Mouse (Mus musculus): ENCODE results near the gene Rbak.
"Not testable (repeated sequence)": the region's sequence is repeated elsewhere in the genome, so short reads cannot be mapped to it uniquely, and the experiment has no call there.

Gene Rbak

DNA sequence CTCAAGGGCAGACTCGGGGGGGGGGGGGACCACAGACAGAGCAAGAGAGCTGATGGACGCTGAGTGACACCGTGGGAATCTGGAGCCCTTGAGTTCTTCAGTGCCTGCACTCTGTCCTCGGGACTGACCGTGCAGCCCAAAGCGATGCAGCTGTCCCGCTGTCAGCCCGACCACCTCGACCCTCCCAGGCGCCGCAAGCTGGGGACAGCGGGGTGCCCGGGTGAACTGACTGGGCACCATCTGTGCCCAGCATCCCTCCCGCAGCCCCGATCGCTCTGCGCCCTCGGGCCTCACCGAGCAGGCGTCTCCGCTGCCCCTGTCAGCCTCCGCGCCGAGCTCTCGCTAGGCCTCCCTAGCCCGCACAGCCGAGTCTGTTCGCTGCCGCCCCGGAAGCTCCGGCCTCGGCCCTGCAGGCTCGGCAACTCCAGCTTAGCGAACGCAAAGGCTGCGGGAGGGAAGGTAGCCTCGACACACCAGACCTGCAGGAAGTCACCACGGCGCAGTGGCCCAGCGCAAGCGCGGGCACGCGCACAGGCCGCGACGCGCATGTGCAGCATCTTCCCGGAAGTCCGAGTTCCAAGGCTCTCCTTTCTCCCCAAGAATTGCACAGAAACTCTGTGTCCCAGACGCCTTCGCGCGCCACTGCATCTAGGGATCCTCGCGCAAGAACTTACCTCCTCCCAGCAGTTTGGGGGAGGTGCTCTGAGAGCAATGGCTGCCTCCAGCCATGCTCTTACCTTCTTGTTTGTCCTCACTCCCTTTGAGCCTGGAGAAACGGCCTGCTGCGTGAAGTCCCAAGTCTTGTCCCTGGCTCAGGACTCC is at the start of gene Rbak, which contains the start of gene Spdye4b:
TSS of gene Rbak (minus strand) at position 521 of the 822 bp plus-strand sequence.
TSS of gene Spdye4b (plus strand) at position 763 of the 822 bp plus-strand sequence.
- peak; percentile 93 for DNase-seq (ENCODE audit: low read depth, low spot score)

DNA sequence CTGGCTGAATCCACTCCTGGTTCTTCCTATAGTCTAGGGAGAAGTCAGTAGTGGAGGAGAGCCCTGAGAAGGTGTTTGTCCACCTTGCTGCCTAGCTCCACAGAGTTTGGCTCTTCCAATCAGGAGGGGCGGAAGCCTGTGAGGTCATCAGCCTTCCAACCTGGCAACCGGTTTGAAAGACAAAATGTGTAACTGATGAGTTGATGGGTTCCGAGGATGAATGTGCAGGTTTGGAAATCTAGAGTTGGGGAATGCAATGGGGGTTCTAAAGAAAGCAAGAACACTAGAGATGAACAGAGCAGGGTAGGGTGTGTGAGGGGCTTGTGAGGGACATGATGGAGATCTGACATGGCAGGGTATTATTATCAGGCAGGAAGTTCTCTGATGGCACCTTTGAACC is 46.2 kb upstream of the Rbak start, which contains the start of gene Spdye4a:
TSS of gene Spdye4a (minus strand) at position 101 of the 400 bp plus-strand sequence.
- no peak for DNase-seq (ENCODE audit: low read depth, low spot score)

DNA sequence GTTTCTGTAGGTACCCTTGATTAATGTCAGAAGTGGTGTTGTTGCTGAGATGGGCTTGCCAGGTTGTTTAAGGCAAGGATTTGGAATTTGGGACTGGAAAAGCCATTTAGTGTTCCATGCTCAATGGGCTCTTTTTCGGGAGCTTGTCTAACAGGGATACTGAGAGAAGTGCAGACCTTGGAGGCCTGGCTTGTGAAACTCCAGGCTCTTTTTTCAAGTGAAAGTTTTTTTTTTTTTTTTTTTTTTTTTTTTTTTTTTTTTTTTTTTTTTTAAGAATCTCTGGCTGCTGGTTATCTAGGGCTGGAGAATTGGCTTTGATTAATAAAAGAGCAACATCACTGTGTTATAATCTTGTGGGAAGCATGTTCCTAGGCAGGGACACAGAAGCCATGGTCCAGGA is 41.7 kb upstream of the Rbak start:
- no peak for DNase-seq (ENCODE audit: low read depth, low spot score)

DNA sequence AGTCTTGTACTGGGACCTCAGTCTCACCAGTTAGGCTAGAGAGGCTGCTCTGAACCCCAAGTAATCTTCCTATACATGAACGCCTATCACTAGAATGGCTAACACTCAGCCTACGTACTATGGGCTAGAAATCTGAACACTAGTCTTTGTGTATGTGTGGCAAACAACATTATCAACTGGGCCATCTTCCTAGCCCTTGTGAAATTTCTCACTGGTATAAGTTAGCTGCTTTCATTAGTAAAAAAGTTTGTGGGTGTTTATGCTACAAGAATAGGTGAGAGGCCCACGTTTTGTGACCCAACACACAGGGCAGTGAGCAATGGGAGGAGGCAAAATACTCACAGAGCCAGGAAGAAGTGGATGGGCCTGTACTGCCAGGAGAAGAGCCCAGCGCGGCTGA is 40.4 kb upstream of the Rbak start:
- DNase-seq (ENCODE audit: low read depth, low spot score) = no peak

DNA sequence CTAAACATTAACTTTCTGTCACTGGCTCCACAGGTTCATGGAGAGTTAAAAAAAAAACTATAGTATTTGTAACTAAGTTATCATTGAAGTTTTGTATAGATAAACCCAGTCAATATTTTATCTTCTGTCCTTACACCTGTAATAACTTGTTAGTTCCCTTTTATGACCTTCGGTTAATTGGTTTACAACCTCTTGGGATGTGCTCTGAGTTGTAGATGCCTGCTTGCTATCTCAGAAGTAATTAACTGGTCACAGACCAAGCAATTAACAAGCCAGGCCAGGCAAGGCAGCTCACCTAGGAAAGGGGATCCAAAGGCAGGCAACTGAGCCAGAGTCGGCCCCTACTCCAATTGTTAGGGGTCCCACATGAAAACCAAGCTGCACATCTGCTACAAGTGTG is 33.3 kb upstream of the Rbak start:
- no peak for DNase-seq (ENCODE audit: low read depth, low spot score)

DNA sequence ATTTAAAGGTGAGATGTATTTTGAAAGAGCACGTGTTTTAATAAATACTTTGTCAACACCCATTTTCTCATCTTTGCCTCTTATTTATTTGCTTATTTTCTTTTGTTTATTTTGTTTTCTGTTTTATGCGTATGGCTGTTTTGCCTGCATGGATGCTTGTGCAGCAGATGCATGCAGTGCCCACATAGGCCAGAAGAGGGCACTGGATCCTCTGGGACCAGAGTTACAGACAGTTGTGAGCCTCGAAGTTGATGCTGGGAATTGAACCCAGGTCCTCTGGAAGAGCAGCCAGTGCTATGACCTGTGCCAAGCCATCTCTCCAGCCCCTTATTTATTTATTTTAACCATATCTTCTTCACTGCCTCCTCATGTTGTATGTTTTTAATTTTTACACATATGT is 24.4 kb upstream of the Rbak start:
- DNase-seq (ENCODE audit: low read depth, low spot score) = peak; percentile 35

DNA sequence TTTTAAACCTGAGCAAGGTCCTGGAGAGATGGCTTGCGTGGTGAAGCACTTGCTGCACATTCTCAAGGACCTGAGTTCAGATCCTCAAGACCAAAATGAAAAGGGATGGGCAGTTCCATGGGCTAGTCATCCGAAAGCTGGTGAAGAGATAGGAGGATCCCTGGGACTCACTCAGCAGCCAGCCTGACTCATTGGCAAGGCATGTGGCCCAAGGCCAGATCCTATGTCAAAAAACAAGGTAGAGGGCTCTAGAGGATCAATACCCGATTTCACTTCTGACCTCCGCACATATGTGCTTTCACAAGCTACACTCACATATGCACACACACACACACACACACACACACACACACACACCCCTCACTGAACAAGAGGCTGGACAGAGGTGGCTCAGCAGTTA is 15.9 kb upstream of the Rbak start:
- DNase-seq (ENCODE audit: low read depth, low spot score) = no peak

DNA sequence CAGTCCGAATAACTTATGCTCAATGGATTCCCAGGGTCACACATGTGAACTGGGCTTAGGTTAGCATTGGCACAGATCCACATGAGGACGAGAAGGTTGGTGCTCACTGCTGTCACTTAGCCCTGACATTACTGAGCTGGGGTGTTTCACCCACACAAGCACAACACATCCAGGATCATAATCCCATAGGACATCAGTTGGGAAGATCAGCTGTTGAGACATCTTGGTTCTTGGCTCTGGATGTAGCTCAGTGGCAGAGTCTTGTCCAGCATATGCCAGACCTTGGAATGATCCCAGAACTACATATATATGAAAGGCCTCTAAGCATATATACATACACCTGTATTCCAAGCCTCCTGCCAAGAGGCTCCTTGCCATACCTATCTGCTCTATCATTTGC is 14.6 kb upstream of the Rbak start:
- DNase-seq (ENCODE audit: low read depth, low spot score) = no peak

DNA sequence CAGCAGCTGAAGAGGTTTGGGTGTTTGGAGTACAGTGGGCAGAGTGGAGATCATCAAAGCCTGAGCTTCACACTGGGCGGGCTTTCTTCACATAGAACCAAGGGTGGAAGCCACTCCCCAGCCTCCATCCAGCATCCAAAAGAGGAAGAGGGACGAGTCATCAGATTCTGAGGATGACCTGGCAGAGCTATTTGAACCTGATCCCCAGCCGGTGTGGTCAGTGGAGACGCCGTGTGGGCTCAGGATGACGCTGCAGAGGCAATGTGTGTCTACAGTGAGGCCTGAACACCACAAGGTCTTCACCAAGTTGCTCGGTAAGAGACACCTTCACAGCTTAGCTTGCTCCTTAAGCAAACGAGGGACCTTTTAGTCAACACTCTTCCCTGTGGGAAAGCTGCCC is 14.2 kb upstream of the Rbak start:
- DNase-seq (ENCODE audit: low read depth, low spot score) = not testable (repeated sequence)

DNA sequence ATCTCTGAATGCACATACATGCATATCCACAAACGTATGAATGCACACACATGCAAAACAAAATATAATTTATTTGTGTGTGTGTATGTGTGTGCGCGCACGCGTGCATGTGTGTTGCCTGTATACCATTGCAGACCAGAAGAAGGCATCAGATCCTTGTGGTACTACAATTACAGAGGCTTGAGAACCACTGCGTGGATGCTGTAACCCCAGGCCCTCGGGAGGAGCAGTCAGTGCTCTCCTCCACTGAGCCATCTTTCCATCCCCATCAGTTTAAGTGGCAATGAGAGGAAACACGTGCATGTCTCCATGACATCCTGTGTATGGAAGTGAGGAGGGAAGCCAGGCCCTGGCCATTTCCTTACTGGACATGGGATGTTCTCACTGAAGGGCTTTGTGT is 12.2 kb upstream of the Rbak start:
- DNase-seq (ENCODE audit: low read depth, low spot score) = no peak

DNA sequence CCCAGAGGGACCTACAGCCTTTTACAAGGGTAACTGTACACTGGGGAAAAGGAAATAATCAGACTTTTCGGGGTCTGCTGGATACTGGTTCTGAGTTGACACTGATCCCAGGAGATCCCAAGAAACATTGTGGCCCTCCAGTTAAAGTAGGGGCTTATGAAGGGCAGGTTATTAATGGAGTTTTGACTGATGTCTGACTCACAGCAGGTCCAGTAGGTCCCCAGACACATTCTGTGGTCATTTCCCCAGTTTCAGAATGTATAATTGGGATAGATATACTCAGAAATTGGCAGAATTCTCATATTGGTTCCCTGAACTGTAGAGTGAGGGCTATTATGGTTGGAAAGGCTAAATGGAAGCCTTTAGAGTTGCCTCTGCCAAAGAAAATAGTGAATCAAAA is 7.4 kb upstream of the Rbak start:
- DNase-seq (ENCODE audit: low read depth, low spot score) = not testable (repeated sequence)

DNA sequence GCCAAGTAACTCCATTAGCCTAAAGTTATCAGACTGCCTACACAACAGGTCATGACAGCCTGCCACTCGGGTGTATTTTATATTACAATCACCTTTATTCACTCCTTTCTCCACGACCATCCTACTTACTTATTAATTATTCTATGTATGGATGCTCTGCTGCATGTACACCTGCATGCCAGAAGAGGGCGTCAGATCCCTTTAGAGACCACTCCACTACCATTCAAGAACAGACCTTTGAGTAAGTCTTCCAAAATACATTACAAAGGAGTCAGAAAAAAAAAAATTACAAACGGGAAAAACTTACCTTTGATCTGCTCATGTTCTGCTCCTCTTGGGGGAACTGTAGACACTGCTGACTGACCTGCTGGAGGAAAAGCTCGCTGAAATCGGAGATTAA is 1.4 kb downstream of the Rbak start:
- DNase-seq (ENCODE audit: low read depth, low spot score) = peak; percentile 59

DNA sequence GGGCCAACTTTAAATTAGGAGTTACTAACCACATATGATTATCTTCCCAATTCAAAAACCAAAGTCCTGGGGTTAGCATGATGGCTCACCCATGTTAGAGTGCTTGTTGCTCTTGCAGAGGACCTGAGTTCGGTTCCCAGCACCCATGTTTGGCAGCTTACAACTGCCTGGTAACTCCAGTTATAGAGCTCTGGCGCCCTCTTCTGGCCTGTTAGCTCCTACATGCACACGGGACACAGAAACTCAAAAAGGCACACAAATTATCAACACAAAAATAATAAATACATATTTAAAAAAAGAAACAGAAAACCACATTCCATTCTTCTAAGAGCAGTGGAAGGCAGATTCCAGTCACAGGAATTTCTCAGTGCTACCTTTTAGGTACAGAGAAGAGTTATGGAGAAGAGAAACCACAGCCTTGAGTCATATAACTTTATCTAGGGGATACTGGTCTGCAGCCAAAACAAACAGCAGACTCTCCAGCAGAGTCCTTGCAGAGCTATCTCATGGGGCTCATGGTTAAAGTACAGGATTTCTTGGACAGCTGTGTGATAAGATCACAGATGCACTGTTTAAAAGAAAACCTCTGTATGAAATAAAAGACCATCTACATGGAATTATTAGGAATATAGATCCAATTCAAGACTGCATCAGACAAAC is 2.9 kb downstream of the Rbak start:
- DNase-seq (ENCODE audit: low read depth, low spot score) = peak; percentile 19

DNA sequence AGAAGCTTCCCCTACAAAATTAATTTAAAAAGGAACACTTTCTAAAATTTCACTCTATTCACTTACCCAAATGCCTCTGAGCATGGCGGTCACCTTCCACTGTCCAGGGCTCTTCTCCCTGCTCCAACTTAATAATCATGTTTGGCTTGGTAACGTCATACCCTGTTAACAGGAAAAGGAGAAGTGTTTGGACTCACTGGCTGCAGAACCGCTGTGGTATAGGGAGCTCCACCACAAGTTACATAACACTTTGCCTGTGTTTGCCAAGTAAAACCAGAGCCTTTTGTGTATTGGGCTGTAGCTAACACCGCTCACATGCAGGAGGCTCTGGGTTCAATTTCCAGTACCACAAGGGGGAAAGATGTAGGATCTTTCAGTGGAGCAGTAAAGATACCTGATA is 4.6 kb downstream of the Rbak start:
- DNase-seq (ENCODE audit: low read depth, low spot score) = no peak

DNA sequence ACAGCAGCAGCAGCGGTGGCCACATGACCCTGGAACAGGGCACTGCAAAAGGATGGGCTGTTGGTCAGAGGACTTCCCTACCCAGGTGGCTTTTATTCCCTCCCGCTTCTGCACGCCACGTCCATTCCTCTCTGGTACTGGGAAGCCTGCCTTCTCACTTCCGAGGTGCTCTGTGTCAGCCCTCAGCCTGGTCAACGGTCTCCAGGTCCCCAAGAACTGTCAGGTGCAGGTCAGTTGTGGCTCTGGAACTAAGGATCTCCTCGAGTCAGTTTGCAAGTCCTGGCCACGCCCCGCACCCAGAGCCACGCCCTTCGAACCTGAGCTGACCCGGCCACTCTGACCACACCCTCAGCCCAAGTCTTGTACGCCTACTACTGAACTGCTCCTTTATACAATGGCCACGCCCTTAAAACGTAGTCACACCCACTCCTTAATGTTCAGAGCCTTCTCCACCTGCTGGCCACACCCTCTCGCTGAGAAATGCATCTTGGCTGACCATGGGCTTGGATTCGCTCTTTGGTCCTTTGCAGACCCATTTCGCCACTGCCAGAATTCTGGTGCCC is 15.0 kb downstream of the Rbak start:
- peak; percentile 20 for DNase-seq (ENCODE audit: low read depth, low spot score)

DNA sequence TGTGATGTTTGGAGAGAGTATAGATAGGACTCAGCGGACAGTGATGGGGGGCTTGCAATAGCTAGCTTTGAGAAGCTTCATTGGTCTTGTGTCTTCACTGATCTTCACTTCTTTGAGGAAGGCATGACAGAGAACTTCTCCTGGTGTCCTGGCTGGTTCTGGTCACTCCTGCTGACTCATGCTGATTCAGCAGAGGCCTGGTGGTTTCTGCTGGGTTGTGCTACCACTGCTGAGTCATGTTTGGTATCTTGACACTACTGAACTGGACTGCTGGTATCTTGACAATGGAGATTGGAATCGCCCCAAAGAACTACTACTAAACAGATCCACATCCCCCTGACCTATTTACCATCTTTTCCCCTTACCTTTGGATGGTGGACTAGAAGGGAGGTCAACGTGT is 25.0 kb downstream of the Rbak start:
- DNase-seq (ENCODE audit: low read depth, low spot score) = no peak

DNA sequence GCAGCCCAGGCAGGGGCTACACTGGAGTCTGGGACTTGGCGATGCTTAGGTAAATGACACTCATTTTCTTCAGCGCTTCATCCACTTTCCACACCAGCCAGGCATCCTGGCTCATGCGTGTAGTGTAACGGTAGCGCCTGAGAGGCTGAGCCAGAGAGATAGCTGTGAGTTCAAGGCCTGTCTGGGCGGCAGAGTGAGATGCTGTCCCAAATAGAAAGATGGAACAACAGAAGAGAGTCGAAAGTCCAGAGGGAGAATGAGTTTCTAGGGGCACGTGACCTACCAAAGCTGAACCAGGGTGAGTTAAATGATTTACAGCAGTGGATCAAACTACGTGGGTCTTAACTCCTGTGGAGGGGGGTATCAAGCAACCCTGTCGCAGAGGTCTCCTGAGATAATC is 26.8 kb downstream of the Rbak start:
- no peak for DNase-seq (ENCODE audit: low read depth, low spot score)

DNA sequence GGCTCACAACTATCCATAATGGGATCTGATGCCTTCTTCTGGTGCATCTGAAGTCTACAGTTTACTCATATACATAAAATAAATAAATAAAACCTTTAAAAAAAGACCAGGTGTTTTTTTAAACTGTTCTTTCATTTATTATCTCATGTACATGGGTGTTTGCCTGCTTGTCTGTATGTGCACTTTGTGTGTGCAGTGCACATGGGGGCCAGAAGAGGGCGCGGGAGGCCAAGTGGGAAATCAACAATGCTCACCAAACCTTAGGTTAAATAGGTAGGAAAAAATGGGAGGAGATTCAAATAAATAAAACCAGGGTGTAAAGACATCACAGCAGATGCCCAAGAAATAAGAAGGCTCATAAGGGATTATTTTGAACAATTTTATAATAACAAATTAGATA is 30.5 kb downstream of the Rbak start:
- DNase-seq (ENCODE audit: low read depth, low spot score) = no peak

DNA sequence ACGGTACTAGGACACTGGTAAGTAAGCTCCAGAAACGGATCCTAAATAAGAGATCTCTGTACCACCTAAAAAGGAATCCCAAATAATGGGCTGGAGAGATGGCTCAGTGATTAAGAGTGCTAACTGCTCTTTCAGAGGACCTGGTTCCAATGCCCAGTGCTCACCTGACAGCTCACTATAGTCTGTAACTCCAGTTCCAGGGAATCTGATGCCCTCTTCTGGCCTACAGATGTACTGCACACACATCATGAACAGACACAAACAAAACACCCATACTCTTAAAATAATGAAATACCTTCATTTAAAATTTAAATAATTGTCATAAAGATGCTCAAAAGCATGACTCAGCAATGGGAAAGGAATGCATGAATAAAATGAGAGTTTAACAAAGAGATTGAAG is 31.0 kb downstream of the Rbak start:
- DNase-seq (ENCODE audit: low read depth, low spot score) = no peak

DNA sequence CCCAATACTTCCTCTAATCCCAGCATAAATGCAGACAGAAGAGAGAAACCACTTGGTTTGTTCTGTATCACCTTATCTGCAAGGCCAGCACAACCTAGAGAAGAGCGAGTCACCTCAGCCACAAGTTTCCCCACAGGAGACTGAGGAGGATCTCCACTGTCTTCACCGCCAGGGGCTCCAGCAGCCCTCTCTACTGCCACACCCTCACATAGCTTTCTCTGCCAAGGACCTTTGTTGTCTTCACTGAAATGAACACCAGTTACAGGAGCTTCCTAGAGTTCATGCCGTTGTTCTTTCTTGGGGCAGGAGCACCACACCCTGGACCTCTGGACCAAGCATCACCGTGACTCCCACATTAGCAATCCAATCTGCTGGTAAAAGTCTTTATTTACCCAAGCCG is 31.9 kb downstream of the Rbak start:
- no peak for DNase-seq (ENCODE audit: low read depth, low spot score)

DNA sequence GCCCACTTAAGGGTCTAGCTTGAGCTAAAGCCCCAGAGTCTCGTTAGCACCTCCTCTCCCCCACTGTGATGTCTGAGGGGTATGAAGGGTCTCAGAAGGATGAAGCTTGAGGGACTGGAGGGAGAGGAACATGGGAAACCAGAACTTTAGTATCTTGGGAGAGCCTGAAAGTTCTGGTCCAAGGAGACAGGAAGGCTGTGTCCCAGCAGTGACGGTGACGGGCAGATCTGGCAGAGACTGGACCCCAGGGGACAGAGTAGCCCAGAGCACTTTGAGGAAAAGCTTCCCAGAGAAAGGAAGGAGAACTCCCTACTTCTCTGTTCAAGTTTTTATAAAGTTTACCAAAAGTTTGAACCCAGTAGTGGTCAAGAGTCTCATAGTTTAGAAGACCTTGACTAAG is 33.1 kb downstream of the Rbak start, which contains the start of gene Olfr718-ps1:
TSS of gene Olfr718-ps1 (minus strand) at position 101 of the 400 bp plus-strand sequence.
- DNase-seq (ENCODE audit: low read depth, low spot score) = no peak

DNA sequence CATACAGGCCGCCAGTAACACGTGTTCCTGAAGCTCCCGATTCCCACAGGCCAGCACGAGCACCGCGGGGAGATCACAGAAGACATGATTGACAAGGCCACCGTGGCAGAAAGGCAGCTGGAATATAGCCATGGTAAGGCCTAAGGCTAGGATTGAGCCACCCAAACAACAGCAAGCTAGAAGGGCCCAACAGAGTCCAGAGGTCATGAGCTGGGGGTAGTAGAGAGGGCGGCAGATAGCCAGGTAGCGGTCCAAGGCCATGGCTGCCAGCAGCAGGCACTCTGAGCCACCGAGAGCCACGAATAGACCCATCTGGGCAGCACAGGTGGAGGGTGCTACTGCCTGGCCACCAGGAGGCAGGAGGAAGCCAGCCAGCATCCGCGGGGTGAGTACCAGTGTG is 43.0 kb downstream of the Rbak start:
- no peak for DNase-seq (ENCODE audit: low read depth, low spot score)

DNA sequence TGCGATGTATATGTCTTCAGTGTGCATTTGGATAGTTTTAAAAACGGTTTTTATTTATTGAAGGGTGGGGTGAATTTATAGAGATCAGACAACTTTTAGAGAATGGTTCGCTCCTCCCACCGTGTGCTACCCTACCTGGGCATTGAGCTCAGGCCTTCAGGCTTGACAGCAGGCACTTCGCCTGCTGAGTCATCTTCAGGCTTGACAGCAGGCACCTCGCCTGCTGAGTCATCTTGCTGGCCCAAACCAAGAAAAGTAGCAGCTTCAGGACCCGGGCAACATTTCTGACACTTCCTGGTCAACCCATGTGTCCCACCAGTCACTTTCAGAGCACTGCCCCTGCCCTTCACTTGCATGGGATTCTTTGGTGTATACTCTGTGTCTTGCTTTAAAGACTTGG is 45.5 kb downstream of the Rbak start:
- DNase-seq (ENCODE audit: low read depth, low spot score) = peak; percentile 13
